Mouse (Mus musculus) CH12F3 (cell line): ENCODE results near the gene Gm21586.
"Not testable (repeated sequence)": the region's sequence is repeated elsewhere in the genome, so short reads cannot be mapped to it uniquely, and the experiment has no call there.

ENCODE experiments used
- in situ Hi-C: fragments of 300-500 bp; cut with MboI; formaldehyde crosslinking; loops from 2 replicates; pipeline ENCODE4 v1.14.3; 2020; ENCODE audit warnings: low sequenced_read_pairs

Gm21586 gene

GRCm38 (mm10) chr4:42439078-42439477 lies at the start of gene Gm21586:
Gene Gm21586 (plus strand): TSS chr4:42439378.
- in situ Hi-C loops, result not testable (repeated sequence)

DNA sequence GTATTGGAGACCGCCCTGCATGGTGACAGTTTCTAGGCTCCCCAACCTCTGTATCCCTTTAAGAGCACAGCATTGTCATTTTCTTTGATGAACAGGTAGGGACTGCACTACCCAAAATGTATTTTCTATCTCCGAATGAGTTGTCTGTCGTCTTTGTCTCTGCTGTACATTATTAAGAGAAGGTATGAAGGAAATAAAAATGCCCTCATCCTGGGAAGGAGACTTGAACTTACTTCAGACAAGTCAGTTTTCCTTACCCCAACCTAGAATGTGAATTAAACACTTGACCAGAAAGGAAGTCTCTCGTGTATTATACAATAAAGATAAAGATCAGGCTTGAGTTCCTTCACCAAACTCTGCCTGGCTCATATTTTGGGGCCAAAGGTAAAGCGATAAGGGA lies 27.3 kb downstream of the Gm21586 start, which contains the start of gene Gm2163:
Gm2163 (plus strand) TSS at position 301 of the 400 bp plus-strand sequence.
- in situ Hi-C loops, result not testable (repeated sequence)
